Mouse (Mus musculus) liver, embryonic 14.5 days (tissue): ENCODE results near the gene Glrx3. TPM values are rescaled to one million over a fixed set of nuclear protein-coding genes. Genes with fewer than 3 reads are reported as not detected.

Experiments
- ATAC-seq: fragments of 200-750 bp; cut with Nextera tagmentation; 2 replicates; pipeline ENCODE4 v1.8.0; 2017; ENCODE audit warnings: moderate number of reproducible peaks, mild to moderate bottlenecking, moderate library complexity; ENCODE audit not compliant: insufficient read depth
- DNase-seq, 3 experiments: peaks; one replicate each; pipeline ENCODE4 v3.0.0-alpha.2; 2012 to 2013; ENCODE audit warnings: low read depth in 3 of 3, low spot score in 3 of 3
- H3K27ac ChIP-seq: fragments of 300-500 bp; sonication (generic); 2 replicates; pipeline ENCODE4 v1.5.1; 2014; ENCODE audit warnings: moderate library complexity, mild to moderate bottlenecking, control low read depth, inconsistent platforms
- H3K27me3 ChIP-seq: fragments of 300-500 bp; sonication (generic); 2 replicates; pipeline ENCODE4 v1.6.1; 2014; ENCODE audit warnings: mild to moderate bottlenecking, low read length, moderate library complexity; ENCODE audit not compliant: control insufficient read depth, insufficient read depth
- H3K36me3 ChIP-seq: fragments of 300-500 bp; sonication (generic); replicated peaks from 2 replicates; pipeline ENCODE4 v1.6.1; 2014; ENCODE audit warnings: low read depth; ENCODE audit not compliant: control insufficient read depth, insufficient read depth
- H3K4me1 ChIP-seq, 2 experiments: fragments of 200-500 bp in 1 of 2; fragments of 300-500 bp in 1 of 2; sonication (generic) in 1 of 2; replicated peaks; 2 replicates each; pipeline ENCODE4 v1.6.1; 2012 to 2014; ENCODE audit warnings: antibody characterized with exemption in 1 of 2, inconsistent platforms in 1 of 2, low read length in 1 of 2; ENCODE audit not compliant: control insufficient read depth in 2 of 2, insufficient read depth in 2 of 2
- H3K4me2 ChIP-seq: fragments of 300-500 bp; sonication (generic); 2 replicates; pipeline ENCODE4 v1.6.1; 2014; ENCODE audit warnings: low read depth, mild to moderate bottlenecking, control low read depth, moderate library complexity
- H3K4me3 ChIP-seq, 2 experiments: fragments of 200-500 bp in 1 of 2; fragments of 300-500 bp in 1 of 2; sonication (generic) in 1 of 2; 2 replicates each; pipeline ENCODE4 v1.5.1; 2012 to 2014; ENCODE audit warnings: low read depth in 2 of 2, low read length in 2 of 2, mild to moderate bottlenecking in 2 of 2, control low read depth in 1 of 2, inconsistent platforms in 1 of 2, moderate library complexity in 1 of 2; ENCODE audit not compliant: insufficient read depth in 1 of 2
- H3K9ac ChIP-seq: fragments of 300-500 bp; sonication (generic); replicated peaks from 2 replicates; pipeline ENCODE4 v1.6.1; 2014; ENCODE audit warnings: mild to moderate bottlenecking, control low read depth, moderate library complexity
- H3K9me3 ChIP-seq: fragments of 300-500 bp; sonication (generic); 2 replicates; pipeline ENCODE4 v1.6.1; 2016; ENCODE audit warnings: low read length, mixed read lengths; ENCODE audit not compliant: control insufficient read depth
- CTCF ChIP-seq: IDR thresholded peaks from 2 replicates; pipeline ENCODE4 v1.5.1; 2016; ENCODE audit warnings: antibody characterized with exemption, low read depth, control low read depth
- EP300 ChIP-seq: IDR thresholded peaks from 2 replicates; pipeline ENCODE4 v1.6.1; 2016; ENCODE audit warnings: antibody characterized with exemption, low read depth
- WGBS: fragments of 180-500 bp; shearing (Covaris S2); extraction: QIAGEN DNeasy Blood & Tissue Kit; methylation state at CpG from one replicate; pipeline ENCODE4 v1.1.7; 2014; ENCODE audit not compliant: insufficient replicate concordance; 5-methylcytosine and 5-hydroxymethylcytosine counted together
- polyA plus RNA-seq, 2 experiments: library from polyadenylated mRNA; depleted of rRNA in 1 of 2; stranded (reverse) in 1 of 2; unstranded in 1 of 2; fragments of >200 nt; fragmentation: Nextera tagmentation in 1 of 2; extraction: Ambion mirVana in 1 of 2; gene quantifications; 2 replicates each; pipeline versions ENCODE4 v1.2.1 to v1.2.3; 2012 to 2014

Glrx3 gene
- polyA plus RNA-seq, 2 experiments, result 41.8 to 113 TPM

GRCm38 (mm10) chr7:137518028-137518576 lies 80.7 kb downstream of the Glrx3 start:
- no peak for ATAC-seq
- no peaks in the 10 kb centered on the region for H3K27me3 ChIP-seq
- WGBS, result 38% methylated on average over 5 of the region's 5 CpGs
- no peaks in the 10 kb centered on the region for H3K9me3 ChIP-seq
- H3K4me2 ChIP-seq, result no peak overlapping the region
- no peaks in the 10 kb centered on the region for H3K4me1 ChIP-seq
- no peaks in the 10 kb centered on the region for H3K36me3 ChIP-seq
- H3K9ac ChIP-seq, result no peak overlapping the region
- no peak overlapping the region for H3K4me3 ChIP-seq
- DNase-seq, result no peak
- H3K27ac ChIP-seq, result no peak overlapping the region
- TF ChIP-seq EP300 (no peak), CTCF (no peak)

Other genes with a start within 250 kb of the Glrx3 start
- gene Ebf3, start 123.2 kb upstream of the Glrx3 start, polyA plus RNA-seq (2012; rRNA removed), result 0.07 and 0.11 TPM in 2 replicates
- not detected in 2 replicates for gene Ebf3, start 123.2 kb upstream of the Glrx3 start, polyA plus RNA-seq (2014; fragmentation: Nextera tagmentation; extraction: Ambion mirVana)
- gene 9430038I01Rik, start 26.9 kb upstream of the Glrx3 start, polyA plus RNA-seq (2012; rRNA removed), result 2.6 and 4.3 TPM in 2 replicates
- gene 9430038I01Rik, start 26.9 kb upstream of the Glrx3 start, polyA plus RNA-seq (2014; fragmentation: Nextera tagmentation; extraction: Ambion mirVana), result 7.1 and 7.4 TPM in 2 replicates